Mouse (Mus musculus): ENCODE data around the gene Agpat4.

DNA sequence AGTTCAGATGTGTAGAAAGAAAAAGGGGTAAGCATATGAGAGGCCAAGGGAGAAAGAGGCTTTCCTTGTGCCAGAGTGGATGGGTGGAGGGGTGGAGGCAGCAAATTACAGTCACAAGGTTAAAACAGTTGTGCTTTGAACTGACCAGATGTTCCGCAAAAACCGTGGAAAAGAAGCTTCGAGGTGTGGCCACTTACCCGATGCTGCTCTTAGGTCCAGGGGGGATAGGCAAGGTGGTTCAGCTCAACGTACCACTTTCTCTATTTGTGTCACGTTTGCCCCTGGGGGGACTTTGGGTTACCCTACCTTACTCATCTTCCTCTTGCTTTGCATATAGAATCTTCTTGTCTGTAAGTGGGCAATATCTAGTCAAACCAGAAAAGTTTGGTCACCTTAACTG, 46.0 kb downstream of the Agpat4 start:
- TF ChIP-seq CTCF (IDR thresholded peaks at IDR 0.05; ENCODE audit: low read depth) (no peak), EP300 (IDR thresholded peaks at IDR 0.05; ENCODE audit: low read depth) (no peak)

Data from liver, postnatal 0 days (tissue).